Mouse (Mus musculus): ENCODE results near the gene Pygo1.

- no peak for TF ChIP-seq CTCF (IDR thresholded peaks at IDR 0.05)
- no peak for TF ChIP-seq EP300 (IDR thresholded peaks at IDR 0.05)
Observed at GRCm38 (mm10) chr9:72996806-72997205, 71.4 kb downstream of the Pygo1 start.

All from lung, postnatal 0 days (tissue).